Mouse (Mus musculus) spleen, embryonic (tissue): Measurements from ENCODE around the gene Dennd4c.
"Not testable (repeated sequence)": the region's sequence is repeated elsewhere in the genome, so short reads cannot be mapped to it uniquely, and the experiment has no call there.

ENCODE experiments used
- CTCF ChIA-PET: fragments of 350-600 bp; sonication (Branson Sonifier 250); formaldehyde crosslinking; loops from one replicate; lab custom pipeline; 2022; lab: Charles Lee

Dennd4c gene

DNA sequence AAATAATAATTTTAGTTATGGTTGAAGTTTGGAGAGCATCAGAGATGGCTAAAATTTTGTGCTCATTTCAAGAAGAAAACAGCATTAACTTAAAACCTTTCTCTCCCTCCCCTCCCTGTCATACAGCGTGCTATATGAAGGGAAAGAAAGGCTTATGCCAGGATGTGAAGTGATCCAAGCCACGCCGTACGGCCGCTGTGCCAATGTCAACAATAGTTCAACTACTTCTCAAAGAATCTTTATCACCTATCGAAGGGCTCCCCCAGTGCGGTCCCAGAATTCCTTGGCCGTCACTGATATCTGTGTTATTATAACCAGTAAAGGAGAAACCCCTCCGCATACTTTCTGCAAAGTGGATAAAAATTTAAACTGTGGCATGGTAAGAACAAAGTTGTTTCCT is 29.2 kb downstream of the Dennd4c start:
- CTCF ChIA-PET, result no interaction called here

DNA sequence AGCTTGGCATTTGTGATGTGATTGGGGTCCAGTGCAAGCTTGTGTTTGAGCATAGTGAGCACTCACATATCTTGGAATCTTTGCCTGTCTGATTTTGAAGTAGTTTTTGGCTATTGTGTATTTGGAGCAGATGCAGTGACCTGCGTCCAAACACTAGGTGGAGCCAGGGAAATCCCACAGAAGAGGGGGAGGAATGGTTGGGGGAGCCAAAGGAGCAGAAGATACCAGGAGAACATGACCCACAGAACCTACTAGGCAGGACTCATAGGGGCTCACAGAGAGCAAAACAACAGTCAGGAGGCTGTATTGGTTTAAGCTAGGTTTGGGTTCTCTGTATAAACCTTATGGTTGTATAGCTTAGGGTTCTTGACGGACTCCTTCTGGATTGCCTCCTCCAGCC is 62.2 kb downstream of the Dennd4c start:
- CTCF ChIA-PET, result no interaction called here

- CTCF ChIA-PET, result no interaction called here
Observed at GRCm38 (mm10) chr4:86814850-86815249, 66.5 kb downstream of the Dennd4c start.

- CTCF ChIA-PET, result no interaction called here
Observed at GRCm38 (mm10) chr4:86823169-86823568, 74.8 kb downstream of the Dennd4c start.

- CTCF ChIA-PET, result no interaction called here
Observed at GRCm38 (mm10) chr4:86825143-86825542, 76.8 kb downstream of the Dennd4c start.

DNA sequence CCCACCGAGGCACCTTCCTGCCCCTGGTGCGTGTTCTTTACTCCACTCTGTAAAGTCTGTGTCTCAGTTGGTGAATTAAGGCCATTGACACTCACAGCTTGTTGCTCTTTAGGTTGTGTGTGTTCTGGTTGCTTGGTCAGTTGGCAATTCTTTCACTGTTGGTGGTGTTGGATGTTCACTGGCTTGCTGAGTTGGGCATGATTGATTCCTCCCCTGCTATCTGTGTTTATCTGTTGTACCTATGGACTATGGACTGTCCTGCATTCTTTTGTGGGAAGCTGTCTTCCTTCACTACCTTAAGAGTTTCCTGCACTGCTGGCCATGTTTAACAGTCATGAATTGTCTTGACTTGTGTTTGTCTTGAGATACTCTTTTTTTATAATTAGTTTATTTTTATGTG is 83.5 kb downstream of the Dennd4c start:
- CTCF ChIA-PET, result no interaction called here

DNA sequence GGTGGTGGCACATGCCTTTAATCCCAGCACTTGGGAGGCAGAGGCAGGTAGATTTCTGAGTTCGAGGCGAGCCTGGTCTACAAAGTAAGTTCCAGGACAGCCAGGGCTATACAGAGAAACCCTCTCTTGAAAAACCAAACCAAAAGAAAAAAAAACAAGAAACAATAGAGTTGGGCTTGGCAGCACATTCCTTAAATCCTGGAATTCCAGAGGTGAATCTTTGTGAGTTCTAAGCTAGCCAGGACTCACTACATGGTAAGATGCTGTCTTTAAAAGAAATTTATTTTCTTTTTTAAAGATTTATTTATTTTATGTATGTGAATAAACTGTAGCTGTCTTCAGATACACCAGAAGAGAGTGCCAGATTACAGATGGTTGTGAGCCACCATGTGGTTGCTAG is 92.8 kb downstream of the Dennd4c start:
- CTCF ChIA-PET, result not testable (repeated sequence)

GRCm38 (mm10) chr4:86845384-86845783 is 97.0 kb downstream of the Dennd4c start:
- CTCF ChIA-PET, result no interaction called here

- CTCF ChIA-PET, result no interaction called here
Observed at GRCm38 (mm10) chr4:86847246-86847645, 98.9 kb downstream of the Dennd4c start.

GRCm38 (mm10) chr4:86851331-86851730 is 103.0 kb downstream of the Dennd4c start:
- CTCF ChIA-PET, result no interaction called here

DNA sequence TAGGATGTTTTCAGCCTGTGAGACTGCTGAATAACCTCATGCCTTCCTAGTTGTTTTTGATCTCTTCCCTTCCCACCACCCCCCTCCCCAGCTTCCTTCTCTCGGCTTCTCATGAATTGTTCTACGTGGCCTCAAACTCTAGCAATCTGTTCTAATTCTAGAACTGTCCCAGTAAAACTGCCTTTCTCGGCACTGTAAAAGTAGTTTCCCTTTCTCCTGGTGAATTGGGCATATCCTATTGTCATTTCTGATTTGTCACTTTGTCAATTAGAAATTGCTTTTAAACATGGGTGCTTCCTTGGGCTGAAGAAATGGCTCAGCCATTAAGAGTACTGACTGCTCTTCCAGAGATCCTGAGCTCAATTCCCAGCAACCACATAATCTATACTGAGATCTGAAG is 103.7 kb downstream of the Dennd4c start:
- CTCF ChIA-PET, result no interaction called here

DNA sequence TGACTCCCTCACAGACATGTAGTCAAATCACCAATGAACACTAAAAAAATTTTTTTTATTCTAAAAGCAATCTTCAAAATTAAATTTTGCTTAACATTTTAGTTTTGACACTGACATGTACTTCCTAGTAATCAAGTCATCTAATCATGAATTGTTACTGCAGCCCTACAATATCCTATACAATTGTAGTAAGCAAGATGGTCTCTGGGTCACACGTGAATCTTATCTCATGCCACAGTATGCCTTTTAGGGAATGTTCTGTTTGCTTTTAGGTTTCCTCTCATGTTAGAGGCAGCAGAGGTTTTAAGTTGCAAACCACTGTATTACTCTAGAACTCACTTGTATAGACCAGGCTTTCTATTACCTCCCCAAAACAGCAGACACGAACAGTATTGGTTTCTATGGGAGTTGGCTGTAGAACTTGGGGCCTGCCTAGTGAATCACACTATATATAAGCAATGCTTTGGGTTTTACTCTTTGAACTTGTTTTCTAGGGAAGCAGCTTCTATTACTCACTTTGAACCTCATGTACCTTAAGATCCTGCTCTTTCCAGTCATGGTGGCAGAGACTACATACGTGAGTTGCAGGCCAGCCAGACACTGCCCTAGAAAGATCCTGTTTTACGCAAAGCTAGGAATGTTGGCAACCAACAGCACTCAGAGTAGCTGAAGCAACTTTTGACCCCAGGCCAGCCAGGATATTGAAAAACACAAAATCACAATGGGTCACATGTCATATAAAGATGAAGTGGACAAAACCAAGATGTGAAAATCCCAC is 104.6 kb downstream of the Dennd4c start:
- CTCF ChIA-PET, result no interaction called here

DNA sequence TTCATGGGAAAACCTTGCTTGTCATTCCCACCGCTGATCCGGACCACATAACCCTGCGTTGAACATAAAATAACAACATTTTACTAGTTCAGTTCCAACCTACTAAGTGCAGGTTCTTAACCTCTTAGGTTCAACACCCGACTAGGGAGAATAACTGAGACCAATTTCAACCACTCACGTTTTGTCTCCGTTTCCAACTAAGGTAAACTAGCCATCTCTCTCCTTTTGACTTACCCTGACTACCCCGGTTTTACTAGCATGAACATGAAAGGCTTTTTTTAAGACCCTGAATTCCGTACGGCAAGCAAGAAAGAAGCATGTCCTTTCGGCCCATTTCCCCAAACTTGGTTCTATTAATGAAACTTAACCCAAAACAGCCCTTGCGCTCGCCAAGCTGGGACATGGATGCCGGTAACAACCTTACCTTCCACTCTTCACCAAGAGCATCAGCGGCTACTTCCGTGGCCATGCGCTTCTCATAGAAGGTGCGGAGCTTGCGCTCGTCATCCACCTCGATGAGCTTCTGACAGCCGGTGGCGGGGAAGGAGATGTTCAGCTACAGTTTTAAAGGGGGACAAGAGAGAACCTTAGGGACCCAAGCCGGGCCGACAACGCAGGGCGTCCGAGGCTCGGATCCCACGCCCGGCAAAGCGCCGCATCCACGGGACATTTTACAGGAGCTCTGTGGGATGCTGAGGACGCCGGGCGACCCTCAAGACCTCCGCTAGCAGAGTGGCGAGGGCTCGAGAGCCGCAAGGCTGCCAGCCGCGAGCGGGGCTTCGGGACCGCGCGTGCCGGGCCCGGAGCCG is 108.2 kb downstream of the Dennd4c start:
- CTCF ChIA-PET, result interaction anchor here (0.5 to 0.6 kb wide), 2 partner anchors 18 to 284 kb away, joined by 3 to 6 read pairs; no protein-coding TSS in a partner anchor

DNA sequence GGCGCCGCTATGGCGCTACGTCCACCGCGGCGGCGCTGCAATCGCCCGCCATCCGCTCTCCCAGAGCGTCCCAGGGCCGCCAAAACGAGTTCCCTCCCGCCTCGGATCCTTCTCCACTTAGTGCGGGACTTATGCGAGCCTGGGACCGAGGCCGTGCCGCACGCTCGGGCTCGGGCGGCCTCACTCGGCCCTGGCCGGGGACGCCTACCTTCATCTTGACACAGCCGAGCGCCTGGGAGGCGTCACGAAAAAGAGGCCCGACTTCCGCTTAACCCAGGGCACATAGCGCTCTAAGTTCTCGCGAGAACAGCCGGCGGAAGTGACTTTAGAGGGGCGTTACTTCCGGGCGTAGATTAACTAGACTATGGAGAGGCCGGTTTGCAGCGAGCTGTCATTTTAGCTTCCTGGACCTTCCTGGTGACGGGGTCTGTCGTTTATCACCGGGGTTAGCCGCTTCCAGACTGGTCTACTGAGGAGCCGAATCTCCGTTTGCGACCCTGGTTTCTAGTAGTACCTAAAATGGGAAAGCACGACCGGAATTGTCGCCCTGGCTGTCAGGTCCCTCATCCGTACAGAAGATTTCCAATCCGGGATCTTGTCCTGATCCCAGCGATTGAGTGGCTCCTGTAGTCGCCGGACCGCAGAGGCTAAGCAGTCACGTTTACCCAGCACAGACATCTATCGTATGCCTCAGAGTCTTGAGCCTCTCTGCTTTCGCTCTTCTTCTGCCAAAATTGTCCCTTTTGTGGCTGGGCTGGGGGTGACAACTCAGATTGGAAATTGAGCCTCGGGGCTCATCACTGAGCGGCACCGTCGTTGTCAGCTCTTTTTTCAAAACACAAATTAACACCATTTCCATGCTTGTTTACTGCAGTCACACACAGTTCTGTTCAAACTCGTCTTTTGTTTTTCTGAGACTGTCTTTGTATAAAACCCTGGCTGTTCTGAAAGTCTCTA is 109.0 kb downstream of the Dennd4c start, which contains the start of gene Rps6:
Gene Rps6, minus strand, starts transcription at position 300 of the 957 bp plus-strand sequence.
- CTCF ChIA-PET, result interaction anchor here (0.5 kb wide), 1 partner anchor 17 kb away, joined by 3 read pairs; no protein-coding TSS in a partner anchor

DNA sequence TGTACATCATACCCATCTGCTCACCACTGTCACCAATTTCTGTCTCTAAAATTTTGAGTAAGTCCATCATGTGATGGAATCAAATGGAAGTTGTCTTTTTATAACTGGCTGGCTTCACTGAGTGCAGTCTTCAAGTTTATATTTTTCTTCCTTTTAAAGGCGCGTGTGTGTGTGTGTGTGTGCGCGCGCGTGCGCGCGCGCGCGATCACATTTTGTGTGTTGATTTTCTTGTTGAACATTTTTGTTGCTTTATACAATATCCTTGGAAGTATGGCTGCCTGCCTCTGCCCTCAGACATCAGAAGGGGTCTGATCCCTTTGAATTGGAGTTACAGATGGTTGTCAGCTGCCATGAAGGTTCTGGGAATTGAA is 109.7 kb downstream of the Dennd4c start:
- CTCF ChIA-PET, result no interaction called here

DNA sequence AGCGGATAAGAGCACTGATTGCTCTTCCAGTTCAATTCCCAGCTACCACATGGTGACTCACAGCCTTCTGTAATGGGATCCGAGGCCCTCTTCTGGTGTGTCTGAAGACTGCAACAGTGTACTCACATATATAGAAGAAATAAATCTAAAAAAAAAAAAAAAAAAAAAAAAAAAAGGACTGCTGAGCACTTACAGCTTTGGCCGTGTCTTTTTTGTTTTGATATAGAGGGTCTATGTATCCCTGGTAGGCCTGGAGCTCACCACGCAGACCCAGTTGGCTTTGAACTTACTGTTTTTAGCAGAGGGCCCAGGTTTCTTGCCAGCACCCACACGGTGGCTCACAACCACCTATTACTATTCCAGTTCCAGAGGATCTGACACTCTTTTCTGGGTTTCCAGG is 115.7 kb downstream of the Dennd4c start:
- CTCF ChIA-PET, result no interaction called here

DNA sequence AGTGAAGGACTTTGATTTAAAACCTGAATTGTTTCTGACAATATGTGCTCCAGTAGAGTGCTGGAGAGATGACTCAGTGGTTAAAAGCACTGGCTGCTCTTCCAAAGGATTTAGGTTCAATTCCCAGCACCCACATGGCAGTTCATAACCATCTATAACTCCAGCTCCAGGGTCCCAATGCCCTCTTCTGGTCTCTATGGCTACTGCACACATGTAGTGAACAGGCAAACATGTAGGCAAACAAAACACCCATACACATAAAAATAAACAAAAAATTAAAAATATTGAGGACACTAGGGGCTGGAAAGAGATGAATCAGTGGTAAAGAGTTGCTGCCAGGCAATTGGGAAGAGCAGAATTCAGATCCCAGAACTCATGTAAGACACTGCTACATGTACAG is 123.6 kb downstream of the Dennd4c start:
- CTCF ChIA-PET, result no interaction called here

DNA sequence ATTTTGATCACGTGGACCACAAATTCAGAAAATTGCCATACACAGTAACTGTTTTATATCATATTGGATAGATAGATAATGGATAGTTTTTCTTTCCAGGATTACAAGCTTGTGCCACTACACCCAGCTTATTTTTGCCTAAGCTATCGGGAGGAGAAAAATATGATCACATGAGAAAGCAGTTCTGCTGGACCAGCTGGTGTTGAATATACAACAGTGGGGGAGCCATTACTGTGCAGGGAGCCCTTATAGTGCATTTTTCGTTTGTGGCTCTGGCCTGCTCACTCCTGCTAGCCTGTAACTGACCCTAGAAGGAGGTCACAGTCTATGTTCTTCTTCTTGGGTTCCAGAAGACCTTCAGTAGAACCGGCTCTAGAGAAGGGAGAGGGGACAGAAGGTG is 124.7 kb downstream of the Dennd4c start:
- CTCF ChIA-PET, result no interaction called here

- CTCF ChIA-PET, result interaction anchor here (0.5 to 0.7 kb wide), 3 partner anchors 17 to 275 kb away, joined by 3 read pairs; partner anchors contain the start of gene Rps6
Observed at GRCm38 (mm10) chr4:86874146-86874847, 125.9 kb downstream of the Dennd4c start, which contains the start of gene Acer2. Gene Acer2, plus strand, starts transcription at chr4:86874396.

- CTCF ChIA-PET, result no interaction called here
Observed at GRCm38 (mm10) chr4:86879477-86879876, 131.1 kb downstream of the Dennd4c start.

GRCm38 (mm10) chr4:86881178-86881577 is 132.8 kb downstream of the Dennd4c start:
- CTCF ChIA-PET, result no interaction called here
